Mouse (Mus musculus): ENCODE measurements around the gene Nmd3. TPM values are rescaled to one million over a fixed set of nuclear protein-coding genes. Genes with fewer than 3 reads are reported as not detected.
A peak's percentile ranks its signal among the peaks of the same experiment; 100 is the strongest.

Nmd3 gene
- 10 to 100 TPM; 78.9 to 92.6 TPM for total RNA-seq (2021)
- long read RNA-seq, experiment 1, full-length matches to known transcripts = 53 of 61 reads
- long read RNA-seq, experiment 1, partial matches to known transcripts = 7 of 61 reads
- long read RNA-seq, experiment 1, other reads (novel, unspliced or antisense) = 1 of 61 reads
- long read RNA-seq, experiment 2, full-length matches to known transcripts = 21 of 29 reads
- long read RNA-seq, experiment 2, partial matches to known transcripts = 7 of 29 reads
- long read RNA-seq, experiment 2, other reads (novel, unspliced or antisense) = 1 of 29 reads

DNA sequence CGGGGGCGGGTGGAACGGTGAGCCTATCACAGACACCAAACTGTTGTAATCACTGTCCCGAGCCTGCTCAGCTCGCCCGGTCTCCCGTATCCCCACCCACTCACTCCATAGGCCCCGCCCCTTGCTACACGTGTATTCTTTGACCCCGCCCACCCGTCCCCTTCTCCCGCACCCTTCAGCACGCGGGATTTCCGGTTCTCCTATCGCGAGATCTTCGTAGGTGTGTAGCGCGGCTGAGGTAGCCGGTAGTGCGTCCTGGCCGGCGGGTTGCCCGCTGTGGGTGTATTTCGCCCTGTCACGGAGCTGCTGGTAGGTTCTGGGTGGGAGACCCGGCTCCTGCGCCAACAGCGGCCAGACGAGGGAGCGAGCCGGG lies at the start of gene Nmd3:
TSS of gene Nmd3 (plus strand) at position 172 of the 373 bp plus-strand sequence.
- peak; percentile 95 for DNase-seq

DNA sequence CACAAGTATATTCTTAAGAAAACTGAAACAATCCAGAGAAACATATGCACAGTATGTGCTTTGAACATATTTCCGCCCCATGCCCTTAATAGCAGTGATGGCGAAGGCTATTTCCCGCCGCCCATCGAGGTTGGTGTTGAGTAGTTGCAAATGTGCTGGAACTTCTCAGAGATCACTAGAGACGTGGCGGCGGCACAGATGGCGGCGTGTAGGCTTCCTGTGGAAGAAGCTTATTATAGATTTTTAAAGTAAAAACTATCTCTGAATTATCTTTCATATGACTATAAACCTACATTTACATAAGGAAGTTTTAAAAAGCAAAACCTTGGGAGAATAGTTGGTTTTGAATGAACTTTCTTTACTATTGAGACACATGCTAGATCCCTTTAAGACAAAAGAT lies 48.4 kb upstream of the Nmd3 start:
- DNase-seq = no peak

DNA sequence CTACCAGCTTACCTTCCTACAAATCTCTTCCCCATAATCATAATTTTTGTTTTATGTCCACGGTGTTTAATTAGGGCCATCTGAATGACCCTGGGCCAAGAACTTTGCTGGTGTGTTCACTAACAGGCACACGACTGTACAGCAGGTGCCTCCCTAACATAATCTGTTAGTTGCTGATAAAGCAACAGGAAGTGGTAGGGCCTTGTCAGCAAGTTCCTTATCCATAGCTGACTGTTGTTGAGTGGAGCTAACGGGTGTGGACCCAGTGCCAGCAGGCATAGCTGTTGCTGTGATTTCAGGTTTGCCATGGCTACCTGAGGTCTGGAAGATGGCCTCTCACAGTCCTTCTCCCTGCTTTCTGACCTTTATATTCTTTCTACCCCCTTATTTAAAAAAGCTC lies 47.6 kb upstream of the Nmd3 start:
- DNase-seq = no peak

DNA sequence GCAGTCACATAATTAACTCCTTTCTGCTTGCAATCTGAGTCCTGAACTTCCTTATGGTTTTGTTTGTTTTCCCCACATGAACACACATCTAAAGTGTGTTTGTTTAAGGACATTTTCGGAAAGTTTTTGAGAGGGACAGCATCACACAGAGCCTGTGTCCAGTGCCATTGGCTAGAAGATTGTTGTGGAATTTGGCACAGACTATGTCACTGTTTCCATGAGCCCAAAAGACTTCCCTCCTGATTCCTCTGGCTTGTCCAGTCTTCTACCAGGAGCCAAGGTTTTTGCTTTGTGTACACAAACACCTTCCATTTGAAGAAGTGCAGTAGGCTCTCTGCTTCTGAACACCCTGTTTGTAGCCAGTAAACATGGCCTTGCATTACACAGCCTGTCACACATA lies 32.0 kb upstream of the Nmd3 start:
- no peak for DNase-seq

DNA sequence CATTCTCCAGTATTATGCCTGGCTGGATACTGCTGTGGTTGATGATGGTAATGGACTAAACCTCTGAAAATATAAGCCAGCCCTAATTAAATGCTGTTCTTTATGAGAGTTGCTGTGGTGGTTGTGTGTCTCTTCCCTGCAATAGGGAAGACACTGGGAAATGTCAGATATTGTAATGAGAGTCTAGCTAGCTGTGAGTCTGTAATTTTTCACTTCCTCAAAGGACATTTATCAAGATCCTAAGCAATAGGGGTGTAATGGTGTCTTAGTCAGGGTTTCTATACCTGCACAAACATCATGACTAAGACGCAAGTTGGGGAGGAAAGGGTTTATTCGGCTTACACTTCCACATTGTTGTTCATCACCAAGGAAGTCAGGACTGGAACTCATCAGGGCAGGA lies 30.8 kb upstream of the Nmd3 start:
- DNase-seq = no peak

DNA sequence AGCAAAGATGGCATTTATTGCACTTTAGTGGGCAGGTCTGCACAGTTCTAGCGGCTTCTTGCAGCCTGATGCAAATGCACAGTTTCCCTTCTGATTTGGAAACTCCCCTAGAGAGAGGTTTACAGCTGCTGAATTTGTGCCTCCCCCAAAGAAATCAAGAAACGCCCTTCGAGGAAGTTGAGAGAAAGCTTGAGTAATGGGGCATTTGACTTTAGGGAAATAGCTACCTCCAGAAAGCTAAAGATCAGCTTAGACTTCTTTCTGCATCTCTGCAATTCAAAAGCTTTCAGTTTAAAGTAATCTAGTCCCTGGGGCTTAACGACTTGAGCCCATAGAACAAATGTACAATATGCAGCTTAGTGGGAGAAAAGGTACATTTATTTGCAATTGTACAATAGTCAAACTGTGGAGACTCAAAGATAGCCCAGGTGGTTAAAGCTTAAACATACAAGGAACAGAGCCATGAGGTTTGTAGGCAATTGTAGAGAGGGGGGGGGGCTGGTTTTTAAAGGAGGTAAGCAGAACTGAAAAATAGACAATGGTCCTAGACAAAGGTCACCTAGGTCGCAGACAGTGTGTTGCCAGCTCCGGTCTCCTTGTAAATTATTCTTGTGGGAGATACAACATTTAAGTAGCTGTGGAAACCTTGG lies 21.8 kb upstream of the Nmd3 start:
- no peak for DNase-seq

DNA sequence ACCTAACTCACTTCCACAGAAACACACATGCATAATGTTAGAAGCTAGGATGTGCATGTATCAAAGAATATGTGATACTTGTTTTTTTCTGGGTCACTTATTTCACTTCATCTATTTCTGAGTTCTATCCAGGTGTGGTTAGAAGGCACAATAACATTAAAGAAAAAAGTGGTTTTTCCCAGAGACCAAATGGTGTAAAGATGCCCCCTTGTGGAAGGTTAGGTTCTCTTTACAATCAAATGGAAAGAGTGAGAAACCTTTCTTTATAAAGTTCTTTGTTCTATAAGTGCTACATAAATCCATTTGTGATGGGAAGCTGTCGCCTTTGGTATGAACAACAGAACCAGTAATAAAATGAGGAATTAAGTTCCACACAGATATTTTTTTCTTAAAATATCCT lies 19.9 kb upstream of the Nmd3 start:
- no peak for DNase-seq

DNA sequence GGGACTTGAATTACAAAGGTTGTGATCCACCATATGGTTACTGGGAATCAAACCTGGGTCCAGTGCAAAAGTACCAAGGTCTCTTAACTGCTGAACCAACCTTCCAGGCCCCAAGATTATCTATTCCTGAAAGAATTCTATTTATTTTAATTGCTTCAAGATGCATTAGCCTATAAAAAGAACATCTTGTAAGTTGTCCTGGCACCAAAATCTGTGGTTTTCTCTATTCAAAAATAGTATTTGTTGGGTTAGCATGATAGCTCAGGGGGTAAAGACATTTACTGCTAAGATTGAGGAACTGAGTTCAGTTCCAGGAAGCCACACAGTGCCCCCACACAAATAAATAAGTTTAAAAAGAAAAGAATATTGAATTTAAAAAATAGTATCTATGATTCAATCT lies 19.4 kb upstream of the Nmd3 start:
- no peak for DNase-seq

DNA sequence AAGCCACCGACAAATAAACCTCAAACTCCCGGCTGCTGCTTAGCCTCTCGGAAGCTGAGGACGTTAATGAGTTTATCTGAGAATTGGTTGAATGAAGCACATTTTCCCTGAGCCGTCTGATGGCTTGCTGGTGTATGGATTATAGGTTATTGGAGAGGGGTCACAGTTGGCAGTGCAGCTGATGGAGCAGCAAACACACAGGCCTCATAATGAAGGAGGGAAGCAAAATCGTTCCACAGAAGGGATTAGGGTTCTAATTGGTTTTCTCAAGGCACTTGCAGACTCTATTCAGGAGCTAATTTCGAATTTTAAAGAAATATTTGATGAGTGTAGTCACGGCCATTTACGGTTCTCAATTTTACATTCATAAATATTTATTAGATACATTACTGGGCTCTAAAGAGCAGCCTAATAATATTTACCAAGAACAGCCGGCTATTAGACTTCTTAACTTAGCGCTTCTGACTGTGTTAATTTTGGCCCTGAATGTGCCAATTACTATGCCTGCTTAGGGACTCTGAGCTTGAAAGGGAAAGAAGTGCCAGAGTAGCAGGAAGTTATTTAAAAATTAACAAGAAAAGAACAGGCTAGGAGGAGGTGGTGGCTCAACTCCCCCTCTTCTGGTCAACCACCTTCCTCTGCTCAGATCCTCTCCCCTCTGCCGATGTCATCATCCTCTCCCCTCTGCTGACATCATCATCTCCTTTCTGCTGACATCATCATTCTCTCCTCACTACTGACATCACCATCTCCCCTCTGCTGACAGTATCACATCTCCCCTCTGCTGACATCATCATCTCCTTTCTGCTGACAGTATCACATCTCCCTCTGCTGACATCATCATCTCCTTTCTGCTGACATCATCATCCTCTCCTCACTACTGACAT lies 12.5 kb upstream of the Nmd3 start:
- DNase-seq = no peak

DNA sequence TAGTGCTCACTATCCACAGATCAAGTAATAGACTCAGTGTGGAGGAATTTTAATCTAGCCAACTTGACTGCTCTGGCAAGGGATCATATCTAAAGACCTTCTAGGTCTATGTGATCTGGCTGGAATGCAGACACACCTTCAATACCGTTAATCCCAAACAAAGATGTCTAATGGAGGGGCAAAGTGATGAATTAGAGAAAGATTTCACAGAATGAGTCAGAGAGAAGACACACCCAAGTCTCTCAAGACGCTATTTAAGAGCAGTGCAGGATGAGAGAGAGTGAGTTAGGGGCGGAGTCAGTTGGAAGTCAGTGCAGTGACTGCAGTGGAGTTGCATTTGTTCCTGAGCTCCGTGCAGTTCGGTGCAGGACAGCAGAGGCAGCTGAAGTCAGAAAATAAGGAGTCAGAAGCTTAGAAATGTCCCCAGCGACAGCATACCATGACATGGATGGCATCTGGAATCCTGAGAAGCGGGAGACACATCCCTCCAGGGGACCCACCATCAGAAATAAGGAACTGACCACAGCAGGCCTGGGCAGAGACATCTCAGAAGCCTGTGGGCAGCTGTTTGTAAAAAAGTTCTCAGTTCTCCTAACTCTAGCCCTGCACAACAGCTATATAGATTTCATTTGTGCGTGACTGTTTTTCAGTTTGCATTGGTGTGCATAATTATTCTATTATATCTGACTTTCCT lies 9.7 kb upstream of the Nmd3 start:
- DNase-seq = no peak

DNA sequence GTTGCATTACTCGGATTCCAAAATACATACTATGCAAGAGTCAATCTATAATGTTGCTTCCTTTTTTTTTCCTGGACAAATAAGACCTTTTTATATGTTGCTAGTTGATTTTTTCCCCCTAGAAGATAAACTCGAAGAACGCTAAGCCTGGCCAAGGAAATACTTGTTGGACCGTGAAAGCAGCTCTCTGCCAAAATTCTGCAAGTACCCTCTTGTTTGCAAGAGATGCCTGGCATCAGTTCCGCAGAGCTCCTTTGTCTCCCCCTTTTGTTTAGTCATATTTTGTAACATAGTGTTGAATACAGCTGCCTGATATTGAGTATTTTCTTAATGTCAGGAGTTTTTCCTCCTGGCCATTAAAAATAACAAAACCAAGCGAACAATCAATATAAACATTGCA lies 4.3 kb upstream of the Nmd3 start:
- no peak for DNase-seq

DNA sequence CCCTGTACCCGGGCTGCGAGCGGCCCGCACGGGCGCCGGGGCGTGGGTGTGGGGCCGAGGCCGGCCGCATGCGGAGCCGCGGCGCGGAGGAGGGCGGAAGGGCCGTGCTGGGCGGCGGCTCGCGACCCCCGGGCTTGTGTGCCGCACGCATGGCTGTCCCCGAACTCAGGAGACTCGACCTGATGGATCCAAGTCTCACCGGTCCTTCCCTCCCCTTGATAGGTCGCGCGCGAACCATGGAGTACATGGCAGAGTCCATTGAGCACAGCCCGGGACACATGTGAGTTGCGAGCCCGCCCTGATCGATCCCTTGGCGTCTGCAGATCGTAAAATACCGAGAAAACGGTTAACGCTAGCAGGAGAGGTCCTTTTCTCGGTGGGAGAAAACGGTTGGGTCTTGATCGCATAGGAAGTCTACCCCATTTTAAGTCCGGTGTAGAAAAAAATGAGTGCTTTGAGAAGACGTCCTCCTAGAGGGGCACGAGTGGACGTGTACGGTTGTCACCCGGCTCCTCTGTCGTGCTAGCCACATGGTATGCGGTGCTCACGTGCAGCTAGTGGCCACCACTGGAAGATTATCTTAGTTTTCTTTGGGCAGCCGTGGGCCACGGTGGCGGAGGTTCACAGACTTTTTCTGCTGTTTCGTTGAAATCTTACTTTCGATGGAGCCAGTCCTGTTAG lies 542 bp downstream of the Nmd3 start:
- peak; percentile 56 for DNase-seq

DNA sequence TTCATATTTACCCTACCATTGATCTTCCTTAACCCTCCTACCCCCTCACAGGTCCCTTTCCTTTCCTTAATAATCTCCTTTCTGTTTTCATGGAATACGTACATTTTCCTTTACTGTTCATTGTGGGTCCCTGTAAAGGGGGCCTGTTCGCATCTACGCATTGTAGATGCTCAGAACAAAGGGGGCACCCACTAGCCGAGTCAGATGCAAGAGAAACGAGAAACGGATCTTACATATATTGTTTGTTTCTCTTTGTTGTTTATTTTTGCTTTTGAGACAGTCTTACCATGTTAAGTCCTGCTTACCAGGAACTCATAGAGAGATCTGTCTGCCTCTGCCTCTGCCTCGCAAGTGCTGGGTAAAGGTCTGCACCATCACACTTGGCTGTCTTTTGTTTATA lies 1.4 kb downstream of the Nmd3 start:
- no peak for DNase-seq

DNA sequence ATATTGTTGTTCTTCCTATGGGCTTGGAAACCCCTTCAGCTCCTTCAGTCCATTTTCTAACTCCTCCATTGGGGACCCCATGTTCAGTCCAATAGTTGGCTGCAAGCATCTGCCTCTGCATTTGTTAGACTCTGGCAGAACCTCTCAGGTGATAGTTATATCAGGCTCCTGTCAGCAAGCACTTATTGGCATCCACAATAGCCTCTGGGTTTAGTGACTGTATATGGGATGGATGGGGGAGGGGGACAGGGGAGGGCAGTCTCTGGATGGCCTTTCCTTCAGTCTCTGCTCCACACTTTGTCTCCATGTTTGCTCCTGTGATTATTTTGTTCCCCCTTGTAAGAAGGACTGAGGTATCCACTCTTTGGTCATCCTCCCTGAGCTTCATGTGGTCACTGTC lies 9.1 kb downstream of the Nmd3 start:
- no peak for DNase-seq

DNA sequence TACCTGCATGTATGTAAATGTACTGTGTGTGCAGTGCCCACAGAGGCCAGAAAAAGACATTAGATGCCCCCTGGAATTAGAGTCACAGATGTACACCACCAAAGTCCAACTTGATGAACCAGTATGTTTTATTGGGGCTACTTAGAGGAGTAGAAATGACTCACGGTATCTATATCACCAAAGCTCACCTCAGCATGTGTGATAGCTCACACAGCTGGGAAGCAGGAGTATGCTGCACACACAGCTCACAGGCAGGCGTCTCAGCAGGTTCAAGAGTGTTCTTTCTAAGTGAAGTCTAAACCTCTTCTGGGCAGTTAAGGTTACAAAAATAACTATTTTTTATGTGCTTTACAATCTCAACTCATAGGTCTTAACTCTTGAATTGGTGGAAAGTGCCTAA lies 12.2 kb downstream of the Nmd3 start:
- no peak for DNase-seq

DNA sequence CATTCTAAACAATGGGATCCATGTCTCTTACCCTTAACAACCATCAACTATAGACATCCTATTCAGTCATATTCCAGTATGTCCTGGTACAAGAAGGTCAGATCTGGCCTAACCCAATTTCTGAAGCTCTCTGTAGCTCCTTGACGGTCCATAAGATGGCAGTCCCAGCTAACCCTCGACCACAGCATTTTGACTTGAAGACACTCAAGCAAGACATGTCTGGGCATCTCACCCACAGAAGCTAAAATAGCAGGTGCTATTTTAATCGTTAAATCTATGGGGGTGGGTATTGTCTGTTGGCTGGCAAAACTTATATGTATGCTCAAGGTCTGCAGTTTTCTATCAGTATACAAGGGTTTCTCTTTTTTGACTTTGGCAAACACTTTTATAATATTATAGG lies 33.4 kb downstream of the Nmd3 start:
- DNase-seq = no peak

DNA sequence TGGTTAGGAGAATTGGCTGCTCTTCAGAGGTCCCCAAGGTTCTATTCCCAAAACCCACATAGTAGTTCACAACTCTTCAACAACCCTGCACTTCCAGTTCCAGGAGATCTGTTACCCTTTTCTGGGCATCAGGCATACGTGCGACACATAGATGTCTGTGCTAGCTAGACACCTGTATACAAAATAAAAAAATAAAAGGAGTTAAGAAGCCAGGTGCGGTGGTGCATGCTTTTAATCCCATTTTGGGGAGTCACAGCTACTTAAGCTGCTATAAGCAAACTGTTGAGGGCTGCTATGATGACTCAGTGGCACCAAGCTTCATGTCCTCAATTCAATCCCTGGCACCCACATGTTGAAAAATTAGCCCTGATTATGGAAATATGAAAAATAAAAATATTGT lies 34.2 kb downstream of the Nmd3 start:
- DNase-seq = no peak

DNA sequence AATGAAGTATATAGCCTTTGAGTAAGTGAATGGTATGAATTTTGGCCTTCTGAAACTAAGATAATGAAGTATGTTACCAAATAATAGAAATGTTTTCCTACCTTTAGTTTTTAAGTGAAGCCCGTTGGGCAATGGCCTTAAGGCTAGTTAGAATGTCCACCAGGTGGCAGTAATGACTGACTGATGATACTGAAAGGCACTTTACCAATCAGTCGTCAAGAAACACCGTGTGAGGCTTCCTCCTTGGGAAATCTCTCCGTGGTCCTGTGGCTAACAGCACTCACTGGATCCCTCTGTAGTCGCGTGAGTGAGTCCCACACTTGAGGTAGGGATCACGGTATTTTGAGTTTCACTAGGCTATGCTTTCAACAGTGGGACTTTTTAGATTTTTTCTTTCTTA lies 34.7 kb downstream of the Nmd3 start:
- DNase-seq = peak; percentile 71

DNA sequence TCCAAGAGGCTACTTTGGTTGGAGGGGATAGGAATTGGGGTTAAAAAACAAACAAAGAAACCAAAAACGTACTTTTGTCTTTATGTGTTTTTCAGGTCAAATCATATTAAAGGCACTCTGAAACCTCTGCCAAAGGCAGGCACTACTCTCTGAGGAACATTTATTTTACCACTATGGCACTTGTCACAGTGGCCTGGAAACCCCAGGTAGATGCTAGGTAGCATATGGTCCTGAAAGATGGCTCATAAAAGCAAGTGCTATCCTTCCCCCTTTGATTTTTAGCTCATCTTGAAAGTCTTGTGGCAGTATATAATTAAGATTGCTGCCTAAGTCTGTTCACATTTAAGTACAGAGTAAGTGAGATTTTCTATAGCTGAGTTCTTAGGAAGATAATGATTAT lies 35.7 kb downstream of the Nmd3 start:
- no peak for DNase-seq

DNA sequence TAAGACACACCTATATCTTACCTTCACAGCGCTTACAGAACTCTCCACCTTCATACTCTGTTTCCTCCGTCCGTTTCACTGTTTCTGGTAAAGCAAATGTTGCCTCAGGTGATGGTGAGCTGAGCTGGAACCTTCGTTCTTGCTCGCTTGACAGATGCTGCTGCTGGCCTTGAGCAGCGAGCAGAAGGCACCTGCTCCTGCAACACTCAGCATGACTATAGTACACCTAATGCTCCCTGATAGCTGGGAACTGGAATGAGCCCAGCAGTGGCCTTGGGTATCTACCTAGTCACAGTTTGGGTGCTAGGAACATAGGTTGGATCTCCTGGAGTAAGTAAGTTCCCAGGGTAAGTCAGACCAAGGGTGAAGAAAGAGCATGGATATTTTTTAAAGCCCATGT lies 38.3 kb downstream of the Nmd3 start:
- no peak for DNase-seq

DNA sequence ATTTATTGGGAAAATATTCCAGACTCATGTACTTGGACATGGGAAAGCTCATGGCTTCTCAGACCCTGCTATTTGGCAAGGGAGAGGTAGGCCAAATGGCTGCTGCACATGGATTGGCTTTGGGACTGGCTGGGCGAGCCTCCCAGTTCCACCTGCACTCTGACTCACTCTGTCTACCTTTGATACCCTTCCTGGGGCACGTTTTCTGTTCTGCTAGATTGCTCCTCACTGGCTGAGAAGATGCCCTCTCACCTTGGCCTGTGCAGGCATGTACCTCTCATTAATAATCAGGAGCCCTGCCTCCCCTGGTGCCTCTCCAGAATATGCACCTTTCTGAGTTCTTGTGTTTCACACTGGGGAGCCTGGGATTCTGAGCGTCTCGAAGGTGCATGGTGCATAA lies 39.4 kb downstream of the Nmd3 start:
- DNase-seq = no peak

DNA sequence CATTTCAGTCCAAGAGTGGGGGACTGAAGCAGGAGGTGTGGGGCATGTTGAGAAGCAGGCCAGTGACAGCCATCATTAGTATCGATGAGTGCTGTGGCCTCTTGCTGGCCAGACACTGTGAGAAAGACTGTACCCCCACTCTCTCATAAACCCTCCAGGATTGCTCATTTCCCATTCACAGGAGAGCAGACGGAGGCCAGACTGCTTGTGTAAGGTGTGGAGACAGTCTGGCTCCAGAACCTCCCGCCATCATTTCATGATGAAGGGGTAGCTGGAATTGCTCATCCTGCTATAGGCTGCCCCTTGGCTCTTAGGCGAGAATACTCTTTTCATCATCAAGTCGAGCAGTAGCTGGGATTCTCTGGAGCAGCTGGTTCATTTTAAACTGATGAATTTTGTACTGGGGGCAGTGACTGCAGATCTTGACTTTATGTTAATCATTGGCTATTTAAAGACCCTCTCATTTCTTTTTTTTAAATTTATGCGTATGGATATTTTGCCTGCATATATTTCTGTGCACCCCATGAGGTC lies 41.1 kb downstream of the Nmd3 start:
- DNase-seq = no peak

Data from adrenal gland, postnatal 10 days (tissue).